Mouse (Mus musculus): Measurements from ENCODE around the gene Grcc10.

Grcc10 gene

GRCm38 (mm10) chr6:124740888-124741761 lies at the start of gene Grcc10:
TSS of gene Grcc10 (minus strand) at chr6:124741374.
- DNase-seq (ENCODE audit: inconsistent age in 2 of 2, low spot score in 1 of 2): peak; percentile 91 to 97

- no peak for DNase-seq (ENCODE audit: inconsistent age in 2 of 2, low spot score in 1 of 2)
Measured at GRCm38 (mm10) chr6:124790121-124790520, 48.9 kb upstream of the Grcc10 start.

- no peak for DNase-seq (ENCODE audit: inconsistent age in 2 of 2, low spot score in 1 of 2)
Measured at GRCm38 (mm10) chr6:124789519-124789918, 48.3 kb upstream of the Grcc10 start.

GRCm38 (mm10) chr6:124787722-124788121 lies 46.5 kb upstream of the Grcc10 start:
- no peak for DNase-seq (ENCODE audit: inconsistent age in 2 of 2, low spot score in 1 of 2)

GRCm38 (mm10) chr6:124786756-124787420 lies 45.7 kb upstream of the Grcc10 start:
- DNase-seq (ENCODE audit: inconsistent age in 2 of 2, low spot score in 1 of 2): no peak

- DNase-seq (ENCODE audit: inconsistent age in 2 of 2, low spot score in 1 of 2): peak in 1 of 2 experiments; percentile 52
Measured at GRCm38 (mm10) chr6:124782436-124782835, 41.3 kb upstream of the Grcc10 start.

GRCm38 (mm10) chr6:124780917-124781316 lies 39.7 kb upstream of the Grcc10 start:
- no peak for DNase-seq (ENCODE audit: inconsistent age in 2 of 2, low spot score in 1 of 2)

GRCm38 (mm10) chr6:124779984-124780416 lies 38.8 kb upstream of the Grcc10 start:
- no peak for DNase-seq (ENCODE audit: inconsistent age in 2 of 2, low spot score in 1 of 2)

GRCm38 (mm10) chr6:124779222-124779983 lies 38.2 kb upstream of the Grcc10 start, which contains the start of gene Lrrc23:
TSS of gene Lrrc23 (minus strand) at chr6:124779727.
- DNase-seq (ENCODE audit: inconsistent age in 2 of 2, low spot score in 1 of 2): peak; percentile 54 to 86

GRCm38 (mm10) chr6:124770511-124770910 lies 29.3 kb upstream of the Grcc10 start:
- no peak for DNase-seq (ENCODE audit: inconsistent age in 2 of 2, low spot score in 1 of 2)

- DNase-seq (ENCODE audit: inconsistent age in 2 of 2, low spot score in 1 of 2): no peak
Measured at GRCm38 (mm10) chr6:124770013-124770412, 28.8 kb upstream of the Grcc10 start.

GRCm38 (mm10) chr6:124769101-124769765 lies 28.1 kb upstream of the Grcc10 start, which contains the start of gene Eno2:
TSS of gene Eno2 (minus strand) at chr6:124769673.
- peak; percentile 73 to 75 for DNase-seq (ENCODE audit: inconsistent age in 2 of 2, low spot score in 1 of 2)

GRCm38 (mm10) chr6:124768704-124769044 lies 27.5 kb upstream of the Grcc10 start:
- peak in 1 of 2 experiments; percentile 44 for DNase-seq (ENCODE audit: inconsistent age in 2 of 2, low spot score in 1 of 2)

- peak in 1 of 2 experiments; percentile 44 for DNase-seq (ENCODE audit: inconsistent age in 2 of 2, low spot score in 1 of 2)
Measured at GRCm38 (mm10) chr6:124767920-124768703, 26.9 kb upstream of the Grcc10 start.

- no peak for DNase-seq (ENCODE audit: inconsistent age in 2 of 2, low spot score in 1 of 2)
Measured at GRCm38 (mm10) chr6:124767536-124767919, 26.4 kb upstream of the Grcc10 start.

- DNase-seq (ENCODE audit: inconsistent age in 2 of 2, low spot score in 1 of 2): no peak
Measured at GRCm38 (mm10) chr6:124765951-124766350, 24.8 kb upstream of the Grcc10 start.

- peak; percentile 88 to 95 for DNase-seq (ENCODE audit: inconsistent age in 2 of 2, low spot score in 1 of 2)
Measured at GRCm38 (mm10) chr6:124759259-124759658, 18.1 kb upstream of the Grcc10 start.

- DNase-seq (ENCODE audit: inconsistent age in 2 of 2, low spot score in 1 of 2): no peak
Measured at GRCm38 (mm10) chr6:124758849-124759232, 17.7 kb upstream of the Grcc10 start.

- peak; percentile 68 to 85 for DNase-seq (ENCODE audit: inconsistent age in 2 of 2, low spot score in 1 of 2)
Measured at GRCm38 (mm10) chr6:124757909-124758848, 17.0 kb upstream of the Grcc10 start.

Measured in adrenal gland, adult (tissue).